Mouse (Mus musculus) lung, postnatal 0 days (tissue): Measurements from ENCODE around the gene Klrb1.

ENCODE experiments used
- CTCF ChIP-seq: IDR thresholded peaks from 2 replicates; pipeline ENCODE4 v1.5.1; 2016; ENCODE audit warnings: antibody characterized with exemption, mild to moderate bottlenecking
- EP300 ChIP-seq: IDR thresholded peaks from 2 replicates; pipeline ENCODE4 v1.6.1; 2016; ENCODE audit warnings: antibody characterized with exemption, mild to moderate bottlenecking, control low read depth

DNA sequence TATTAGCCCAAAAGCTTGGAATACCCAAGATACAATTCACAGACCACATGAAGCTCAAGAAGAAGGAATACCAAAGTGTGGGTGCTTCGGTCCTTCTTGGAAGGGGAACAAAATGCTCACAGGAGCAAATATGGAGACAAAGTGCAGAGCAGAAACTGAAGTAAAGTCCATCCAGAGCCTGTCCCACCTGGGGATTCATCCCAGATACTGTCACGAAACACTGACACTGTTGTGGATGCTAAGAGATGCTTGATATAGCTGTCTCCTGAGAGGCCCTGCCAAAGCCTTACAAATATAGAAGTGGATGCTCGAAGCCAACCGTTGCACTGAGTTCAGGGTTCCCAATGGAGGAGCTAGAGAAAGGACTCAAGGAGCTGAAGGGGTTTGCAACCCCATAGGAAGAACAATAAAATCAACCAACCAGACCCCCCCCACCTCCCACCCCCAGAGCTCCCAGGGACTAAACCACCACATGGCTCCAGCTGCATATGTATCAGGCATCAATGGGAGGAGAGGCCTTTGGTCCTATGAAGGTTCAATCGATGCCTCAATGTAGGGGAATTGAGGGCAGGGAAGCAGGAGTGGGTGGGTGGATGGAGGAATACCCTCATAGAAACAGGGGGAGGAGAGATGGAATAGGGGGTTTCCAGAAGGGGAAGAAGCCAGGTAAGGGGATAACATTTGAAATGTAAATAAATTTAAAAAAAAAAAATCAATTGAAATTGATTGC, 36.5 kb upstream of the Klrb1 start:
- TF ChIP-seq CTCF (no peak), EP300 (no peak)
